Mouse (Mus musculus): ENCODE results near the gene Arel1. TPM values are rescaled to one million over a fixed set of nuclear protein-coding genes. Genes with fewer than 3 reads are reported as not detected.

Arel1 gene
- total RNA-seq, 1 experiment: 31.3 TPM

DNA sequence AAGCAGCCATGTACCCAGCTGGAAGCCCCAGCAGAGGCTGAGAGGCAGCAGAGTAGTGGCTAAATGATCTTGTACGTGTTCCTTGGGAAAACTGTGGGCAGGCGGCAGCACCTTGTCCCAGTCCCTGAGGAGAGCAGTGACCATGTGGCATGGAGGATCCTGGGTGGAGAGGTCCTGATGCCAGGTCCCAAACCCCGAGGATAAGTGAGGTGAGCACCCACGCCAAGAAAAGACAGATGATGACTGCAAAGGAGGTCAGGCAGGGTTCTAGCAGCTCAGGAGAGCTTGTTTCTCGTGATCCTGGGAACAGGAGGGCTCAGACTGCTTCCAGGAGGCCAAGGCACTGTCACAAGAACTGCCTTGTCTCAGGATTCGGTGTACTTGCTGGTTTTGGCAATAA, 51.9 kb downstream of the Arel1 start:
- in situ Hi-C loops (cut with MboI; ENCODE audit: low sequenced_read_pairs in 2 of 2, unreplicated experiment in 2 of 2): no loop called here
- no peak for DNase-seq (ENCODE audit: low read depth, low spot score)
- Histone ChIP-seq H3K9ac (ENCODE audit: insufficient read depth, low read depth, low read length, poor library complexity, severe bottlenecking) (no peak overlapping the region), H3K9me3 (ENCODE audit: control insufficient read depth, insufficient read depth, low read depth, low read length) (no peaks in the 10 kb centered on the region), H3K36me3 (ENCODE audit: control insufficient read depth, insufficient read depth, low read length, poor library complexity, severe bottlenecking) (peaks cover 14% of the 10 kb centered on the region), H3K27ac (ENCODE audit: insufficient read depth, low read depth, low read length, poor library complexity, severe bottlenecking) (no peak overlapping the region), H3K4me1 (ENCODE audit: control insufficient read depth in 2 of 2, insufficient read depth in 2 of 2, low read length in 2 of 2, poor library complexity in 1 of 2) (no peaks in the 10 kb centered on the region), H3K4me3 (ENCODE audit: insufficient read depth in 1 of 2, low read depth in 1 of 2, low read length in 2 of 2, poor library complexity in 1 of 2, severe bottlenecking in 1 of 2) (no peak overlapping the region)
- TF ChIP-seq HCFC1 (IDR thresholded peaks at IDR 0.05; ENCODE audit: borderline replicate concordance, insufficient read depth, low read length) (no peak), ZC3H11A (IDR thresholded peaks at IDR 0.05; ENCODE audit: borderline replicate concordance, low read depth, low read length) (no peak), ZNF384 (IDR thresholded peaks at IDR 0.05; ENCODE audit: low read depth, low read length) (no peak), MAFK (IDR thresholded peaks at IDR 0.05; ENCODE audit: insufficient read depth, low read depth, low read length) (no peak), CHD2 (IDR thresholded peaks at IDR 0.05; ENCODE audit: low read depth, low read length) (no peak)

DNA sequence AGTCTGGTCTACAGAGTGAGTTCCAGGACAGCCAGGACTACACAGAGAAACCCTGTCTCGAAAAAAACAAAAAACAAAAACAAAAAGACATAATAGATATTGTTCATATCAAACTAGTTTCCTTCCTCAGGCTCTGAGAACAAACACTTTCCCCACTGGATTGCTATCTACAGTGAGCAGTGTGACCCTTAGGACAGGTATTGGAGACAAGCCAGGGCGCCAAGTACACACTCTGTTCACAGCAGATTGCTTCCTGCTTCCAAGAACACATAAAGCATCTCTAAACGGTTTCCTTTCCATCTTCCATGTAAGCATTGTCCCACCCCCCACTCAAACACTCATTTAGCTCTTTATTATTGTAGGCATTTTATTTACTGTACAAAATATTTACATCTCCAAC, 52.9 kb downstream of the Arel1 start:
- DNase-seq (ENCODE audit: low read depth, low spot score): no peak
- in situ Hi-C loops (cut with MboI; ENCODE audit: low sequenced_read_pairs in 2 of 2, unreplicated experiment in 2 of 2): no loop called here
- H3K4me1 ChIP-seq (ENCODE audit: control insufficient read depth in 2 of 2, insufficient read depth in 2 of 2, low read length in 2 of 2, poor library complexity in 1 of 2): no peaks in the 10 kb centered on the region
- H3K27ac ChIP-seq (ENCODE audit: insufficient read depth, low read depth, low read length, poor library complexity, severe bottlenecking): no peak overlapping the region
- H3K9me3 ChIP-seq (ENCODE audit: control insufficient read depth, insufficient read depth, low read depth, low read length): no peaks in the 10 kb centered on the region
- TF ChIP-seq ZNF384 (IDR thresholded peaks at IDR 0.05; ENCODE audit: low read depth, low read length): no peak
- TF ChIP-seq MAFK (IDR thresholded peaks at IDR 0.05; ENCODE audit: insufficient read depth, low read depth, low read length): no peak
- no peak for TF ChIP-seq ZC3H11A (IDR thresholded peaks at IDR 0.05; ENCODE audit: borderline replicate concordance, low read depth, low read length)
- TF ChIP-seq HCFC1 (IDR thresholded peaks at IDR 0.05; ENCODE audit: borderline replicate concordance, insufficient read depth, low read length): no peak
- no peak for TF ChIP-seq CHD2 (IDR thresholded peaks at IDR 0.05; ENCODE audit: low read depth, low read length)
- no peak overlapping the region for H3K4me3 ChIP-seq (ENCODE audit: insufficient read depth in 1 of 2, low read depth in 1 of 2, low read length in 2 of 2, poor library complexity in 1 of 2, severe bottlenecking in 1 of 2)
- H3K9ac ChIP-seq (ENCODE audit: insufficient read depth, low read depth, low read length, poor library complexity, severe bottlenecking): no peak overlapping the region
- peaks cover 12% of the 10 kb centered on the region for H3K36me3 ChIP-seq (ENCODE audit: control insufficient read depth, insufficient read depth, low read length, poor library complexity, severe bottlenecking)

DNA sequence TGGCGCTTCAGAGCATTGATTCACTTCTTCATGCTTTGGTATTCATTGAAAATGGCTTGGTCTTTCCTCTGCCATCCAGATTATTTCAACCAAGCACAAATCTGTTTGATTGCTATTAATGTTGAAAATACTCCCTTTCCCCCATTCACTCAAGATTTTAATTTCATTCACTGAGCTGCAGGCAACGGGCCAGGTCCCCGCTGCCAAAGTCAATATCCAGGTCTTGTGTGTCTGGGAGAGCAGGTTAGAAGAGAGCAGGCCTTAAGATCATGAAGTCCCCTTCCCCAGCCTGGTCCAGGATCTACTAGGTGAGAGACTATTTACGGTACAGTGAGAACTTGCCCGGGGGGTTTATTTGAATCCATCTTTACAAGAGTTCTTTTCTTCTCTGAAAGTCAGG, 55.7 kb downstream of the Arel1 start:
- Histone ChIP-seq H3K9ac (ENCODE audit: insufficient read depth, low read depth, low read length, poor library complexity, severe bottlenecking) (no peak overlapping the region), H3K4me1 (ENCODE audit: control insufficient read depth in 2 of 2, insufficient read depth in 2 of 2, low read length in 2 of 2, poor library complexity in 1 of 2) (no peaks in the 10 kb centered on the region), H3K27ac (ENCODE audit: insufficient read depth, low read depth, low read length, poor library complexity, severe bottlenecking) (no peak overlapping the region), H3K9me3 (ENCODE audit: control insufficient read depth, insufficient read depth, low read depth, low read length) (no peaks in the 10 kb centered on the region), H3K4me3 (ENCODE audit: insufficient read depth in 1 of 2, low read depth in 1 of 2, low read length in 2 of 2, poor library complexity in 1 of 2, severe bottlenecking in 1 of 2) (no peak overlapping the region), H3K36me3 (ENCODE audit: control insufficient read depth, insufficient read depth, low read length, poor library complexity, severe bottlenecking) (peaks cover 2% of the 10 kb centered on the region)
- in situ Hi-C loops (cut with MboI; ENCODE audit: low sequenced_read_pairs in 2 of 2, unreplicated experiment in 2 of 2): no loop called here
- TF ChIP-seq CHD2 (IDR thresholded peaks at IDR 0.05; ENCODE audit: low read depth, low read length) (no peak), HCFC1 (IDR thresholded peaks at IDR 0.05; ENCODE audit: borderline replicate concordance, insufficient read depth, low read length) (no peak)
- no peak for DNase-seq (ENCODE audit: low read depth, low spot score)

DNA sequence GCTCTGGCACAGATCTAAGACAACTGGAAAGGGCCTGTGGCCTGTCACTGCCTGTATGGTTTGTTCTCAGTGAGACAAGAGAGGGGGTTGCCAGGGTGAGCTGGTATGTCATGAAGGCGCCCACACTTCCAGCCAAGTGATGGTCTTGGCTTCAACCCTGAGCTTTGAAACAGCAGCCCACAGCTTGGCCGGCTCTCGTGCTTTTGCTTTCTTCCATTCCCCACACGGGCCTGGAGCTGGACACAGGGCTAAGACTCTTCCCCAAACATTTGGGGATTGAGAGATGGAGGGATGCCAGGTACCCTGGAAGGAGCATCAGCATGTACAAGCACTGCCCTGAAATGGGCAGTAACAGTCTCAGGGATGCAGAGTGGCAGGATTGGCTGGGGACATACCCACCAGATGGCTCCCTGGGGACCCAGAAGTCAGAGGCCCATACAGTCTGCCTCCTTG, 58.0 kb downstream of the Arel1 start:
- Histone ChIP-seq H3K27ac (ENCODE audit: insufficient read depth, low read depth, low read length, poor library complexity, severe bottlenecking) (no peak overlapping the region), H3K9me3 (ENCODE audit: control insufficient read depth, insufficient read depth, low read depth, low read length) (no peaks in the 10 kb centered on the region), H3K4me1 (ENCODE audit: control insufficient read depth in 2 of 2, insufficient read depth in 2 of 2, low read length in 2 of 2, poor library complexity in 1 of 2) (no peaks in the 10 kb centered on the region), H3K9ac (ENCODE audit: insufficient read depth, low read depth, low read length, poor library complexity, severe bottlenecking) (no peak overlapping the region), H3K36me3 (ENCODE audit: control insufficient read depth, insufficient read depth, low read length, poor library complexity, severe bottlenecking) (no peaks in the 10 kb centered on the region), H3K4me3 (ENCODE audit: insufficient read depth in 1 of 2, low read depth in 1 of 2, low read length in 2 of 2, poor library complexity in 1 of 2, severe bottlenecking in 1 of 2) (no peak overlapping the region)
- no peak for DNase-seq (ENCODE audit: low read depth, low spot score)
- in situ Hi-C loops (cut with MboI; ENCODE audit: low sequenced_read_pairs in 2 of 2, unreplicated experiment in 2 of 2): no loop called here
- TF ChIP-seq MAFK (IDR thresholded peaks at IDR 0.05; ENCODE audit: insufficient read depth, low read depth, low read length) (no peak), CHD2 (IDR thresholded peaks at IDR 0.05; ENCODE audit: low read depth, low read length) (no peak), HCFC1 (IDR thresholded peaks at IDR 0.05; ENCODE audit: borderline replicate concordance, insufficient read depth, low read length) (no peak), ZNF384 (IDR thresholded peaks at IDR 0.05; ENCODE audit: low read depth, low read length) (no peak), ZC3H11A (IDR thresholded peaks at IDR 0.05; ENCODE audit: borderline replicate concordance, low read depth, low read length) (no peak)

DNA sequence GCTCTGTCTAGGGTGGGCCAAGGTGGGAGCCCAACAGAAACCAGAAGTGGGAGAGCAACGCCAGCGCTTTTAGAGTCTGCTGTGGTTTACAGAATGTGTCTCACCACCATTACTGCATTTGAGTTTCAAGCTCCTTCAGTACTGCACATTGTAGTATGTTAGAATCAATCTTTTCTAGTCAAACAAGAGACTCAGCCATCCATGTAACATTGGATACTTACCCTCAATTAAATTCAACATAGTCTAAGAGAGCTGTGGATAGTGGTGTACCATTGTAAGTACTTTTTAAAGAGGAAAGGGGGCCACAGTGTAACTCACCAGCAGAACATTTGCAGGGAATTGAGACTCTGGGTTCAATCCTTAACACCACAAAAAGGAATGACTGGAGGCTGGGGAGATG, 59.1 kb downstream of the Arel1 start:
- no peak overlapping the region for H3K4me3 ChIP-seq (ENCODE audit: insufficient read depth in 1 of 2, low read depth in 1 of 2, low read length in 2 of 2, poor library complexity in 1 of 2, severe bottlenecking in 1 of 2)
- in situ Hi-C loops (cut with MboI; ENCODE audit: low sequenced_read_pairs in 2 of 2, unreplicated experiment in 2 of 2): no loop called here
- TF ChIP-seq ZNF384 (IDR thresholded peaks at IDR 0.05; ENCODE audit: low read depth, low read length) (no peak), MAFK (IDR thresholded peaks at IDR 0.05; ENCODE audit: insufficient read depth, low read depth, low read length) (no peak), HCFC1 (IDR thresholded peaks at IDR 0.05; ENCODE audit: borderline replicate concordance, insufficient read depth, low read length) (no peak), CHD2 (IDR thresholded peaks at IDR 0.05; ENCODE audit: low read depth, low read length) (no peak), ZC3H11A (IDR thresholded peaks at IDR 0.05; ENCODE audit: borderline replicate concordance, low read depth, low read length) (no peak)
- no peak for DNase-seq (ENCODE audit: low read depth, low spot score)
- H3K36me3 ChIP-seq (ENCODE audit: control insufficient read depth, insufficient read depth, low read length, poor library complexity, severe bottlenecking): no peaks in the 10 kb centered on the region
- H3K9ac ChIP-seq (ENCODE audit: insufficient read depth, low read depth, low read length, poor library complexity, severe bottlenecking): no peak overlapping the region
- no peaks in the 10 kb centered on the region for H3K9me3 ChIP-seq (ENCODE audit: control insufficient read depth, insufficient read depth, low read depth, low read length)
- H3K27ac ChIP-seq (ENCODE audit: insufficient read depth, low read depth, low read length, poor library complexity, severe bottlenecking): no peak overlapping the region
- H3K4me1 ChIP-seq (ENCODE audit: control insufficient read depth in 2 of 2, insufficient read depth in 2 of 2, low read length in 2 of 2, poor library complexity in 1 of 2): peaks cover 0 to 2% of the 10 kb centered on the region in 2 experiments; a peak in 1 of 4 replicates
